Mouse (Mus musculus): Measurements from ENCODE around the gene Celsr1. TPM values are rescaled to one million over a fixed set of nuclear protein-coding genes. Genes with fewer than 3 reads are reported as not detected.

Celsr1 gene
- 4.2 and 5.1 TPM in 2 replicates for polyA plus RNA-seq (2015; fragmentation: Nextera tagmentation; extraction: Ambion mirVana)

- Histone ChIP-seq H3K9ac (peak within 1 kb of the TSS; percentile 33), H3K36me3 (peaks cover 10% of the 10 kb centered on the region), H3K4me2 (replicated peaks) (peak within 1 kb of the TSS; percentile 88), H3K27me3 (peaks cover 27% of the 10 kb centered on the region), H3K9me3 (replicated peaks) (no peaks in the 10 kb centered on the region), H3K27ac (replicated peaks) (peak within 1 kb of the TSS; percentile 79), H3K4me1 (peaks cover 25% of the 10 kb centered on the region), H3K4me3 (replicated peaks) (peak within 1 kb of the TSS; percentile 57)
- WGBS = under 1% methylated on average over 69 of the region's 80 CpGs
- ATAC-seq (ENCODE audit: insufficient number of reproducible peaks, low FRiP score, low TSS enrichment, low read depth) = no peak
Observed at GRCm38 (mm10) chr15:86033191-86033841, at the start of gene Celsr1. Gene Celsr1 (minus strand): TSS chr15:86033777.

- Histone ChIP-seq H3K4me2 (replicated peaks) (no peak overlapping the region), H3K27me3 (no peaks in the 10 kb centered on the region), H3K36me3 (no peaks in the 10 kb centered on the region), H3K9ac (no peak overlapping the region), H3K4me1 (peaks cover 49% of the 10 kb centered on the region), H3K27ac (replicated peaks) (no peak overlapping the region), H3K4me3 (replicated peaks) (no peak overlapping the region), H3K9me3 (replicated peaks) (no peaks in the 10 kb centered on the region)
- ATAC-seq (ENCODE audit: insufficient number of reproducible peaks, low FRiP score, low TSS enrichment, low read depth) = no peak
- 41% methylated on average over 6 of the region's 6 CpGs for WGBS
Observed at GRCm38 (mm10) chr15:86083261-86083741, 49.7 kb upstream of the Celsr1 start.

DNA sequence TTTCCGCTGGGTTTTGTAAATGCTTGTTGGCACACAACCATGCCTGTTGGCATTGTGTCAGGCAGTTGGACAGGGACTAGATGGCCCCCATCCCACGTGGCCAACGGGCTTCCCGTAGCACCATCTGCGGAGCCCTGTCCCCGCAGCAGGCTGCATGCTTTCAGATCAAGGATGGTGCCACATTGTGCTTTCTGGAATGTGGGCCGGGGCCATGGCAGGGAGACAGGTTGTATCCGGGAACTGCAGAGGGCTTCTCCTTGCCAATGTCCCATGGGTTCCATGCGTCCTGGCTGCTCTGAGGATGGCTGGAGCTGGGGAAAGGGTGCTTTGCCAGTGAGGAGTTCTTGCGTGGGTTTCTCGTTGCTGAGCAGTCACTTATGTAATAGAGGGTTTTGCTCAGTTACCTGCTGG lies 49.0 kb upstream of the Celsr1 start:
- peaks cover 43% of the 10 kb centered on the region for H3K4me1 ChIP-seq
- no peak overlapping the region for H3K27ac ChIP-seq (replicated peaks)
- H3K9ac ChIP-seq = no peak overlapping the region
- H3K4me2 ChIP-seq (replicated peaks) = no peak overlapping the region
- no peaks in the 10 kb centered on the region for H3K9me3 ChIP-seq (replicated peaks)
- WGBS = 83% methylated on average over 11 of the region's 11 CpGs
- H3K27me3 ChIP-seq = no peaks in the 10 kb centered on the region
- H3K4me3 ChIP-seq (replicated peaks) = no peak overlapping the region
- no peak for ATAC-seq (ENCODE audit: insufficient number of reproducible peaks, low FRiP score, low TSS enrichment, low read depth)
- H3K36me3 ChIP-seq = no peaks in the 10 kb centered on the region

- Histone ChIP-seq H3K4me2 (replicated peaks) (no peak overlapping the region), H3K4me3 (replicated peaks) (no peak overlapping the region), H3K9ac (no peak overlapping the region), H3K36me3 (no peaks in the 10 kb centered on the region), H3K9me3 (replicated peaks) (no peaks in the 10 kb centered on the region), H3K27me3 (no peaks in the 10 kb centered on the region), H3K27ac (replicated peaks) (no peak overlapping the region), H3K4me1 (peaks cover 34% of the 10 kb centered on the region)
- 62% methylated on average over 12 of the region's 12 CpGs for WGBS
- no peak for ATAC-seq (ENCODE audit: insufficient number of reproducible peaks, low FRiP score, low TSS enrichment, low read depth)
Observed at GRCm38 (mm10) chr15:86081654-86082053, 48.1 kb upstream of the Celsr1 start.

DNA sequence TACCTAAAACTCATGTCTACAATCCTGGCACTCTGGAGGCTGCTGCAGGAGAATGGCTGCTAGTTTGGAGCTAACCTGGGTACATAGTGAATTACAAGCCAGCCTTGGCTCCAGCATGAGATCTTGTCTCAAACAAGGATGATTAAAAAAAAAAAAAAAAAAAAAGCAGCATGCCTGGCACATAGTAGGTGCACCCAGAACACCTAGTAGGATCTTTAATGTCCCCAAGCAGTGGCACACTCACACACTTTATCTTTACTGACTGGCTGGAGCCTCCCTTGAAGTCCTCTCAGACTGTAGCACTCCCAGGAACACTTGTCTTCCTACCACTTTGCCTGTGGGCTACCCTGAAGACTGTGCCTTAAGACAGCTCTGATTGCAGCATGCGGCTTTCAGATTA lies 46.8 kb upstream of the Celsr1 start:
- Histone ChIP-seq H3K4me3 (replicated peaks) (no peak overlapping the region), H3K36me3 (no peaks in the 10 kb centered on the region), H3K9ac (no peak overlapping the region), H3K9me3 (replicated peaks) (no peaks in the 10 kb centered on the region), H3K27me3 (no peaks in the 10 kb centered on the region), H3K27ac (replicated peaks) (no peak overlapping the region), H3K4me1 (peaks cover 23% of the 10 kb centered on the region), H3K4me2 (replicated peaks) (no peak overlapping the region)
- no peak for ATAC-seq (ENCODE audit: insufficient number of reproducible peaks, low FRiP score, low TSS enrichment, low read depth)
- 55% methylated on average over 1 of the region's 1 CpGs for WGBS

- ATAC-seq (ENCODE audit: insufficient number of reproducible peaks, low FRiP score, low TSS enrichment, low read depth) = no peak
- peaks cover 23% of the 10 kb centered on the region; the same call in 1 of the 2 replicates for H3K4me1 ChIP-seq
Observed at GRCm38 (mm10) chr15:86079876-86080275, 46.3 kb upstream of the Celsr1 start.

GRCm38 (mm10) chr15:86079467-86079866 lies 45.9 kb upstream of the Celsr1 start:
- no peak overlapping the region for H3K27ac ChIP-seq (replicated peaks)
- H3K9me3 ChIP-seq (replicated peaks) = no peaks in the 10 kb centered on the region
- H3K27me3 ChIP-seq = no peaks in the 10 kb centered on the region
- WGBS = 62% methylated on average over 5 of the region's 5 CpGs
- H3K4me3 ChIP-seq (replicated peaks) = no peak overlapping the region
- no peaks in the 10 kb centered on the region for H3K36me3 ChIP-seq
- H3K4me1 ChIP-seq = peaks cover 26% of the 10 kb centered on the region; the same call in 1 of the 2 replicates
- H3K9ac ChIP-seq = no peak overlapping the region
- no peak overlapping the region for H3K4me2 ChIP-seq (replicated peaks)
- no peak for ATAC-seq (ENCODE audit: insufficient number of reproducible peaks, low FRiP score, low TSS enrichment, low read depth)

More at GRCm38 (mm10) chr15:86079876-86080275, 46.3 kb upstream of the Celsr1 start:
- Histone ChIP-seq H3K4me3 (replicated peaks) (no peak overlapping the region), H3K36me3 (no peaks in the 10 kb centered on the region), H3K9ac (no peak overlapping the region), H3K27ac (replicated peaks) (no peak overlapping the region), H3K27me3 (no peaks in the 10 kb centered on the region), H3K9me3 (replicated peaks) (no peaks in the 10 kb centered on the region), H3K4me2 (replicated peaks) (no peak overlapping the region)
- 68% methylated on average over 4 of the region's 4 CpGs for WGBS

GRCm38 (mm10) chr15:86078481-86079216 lies 45.1 kb upstream of the Celsr1 start:
- ATAC-seq (ENCODE audit: insufficient number of reproducible peaks, low FRiP score, low TSS enrichment, low read depth) = no peak
- Histone ChIP-seq H3K4me1 (peaks cover 27% of the 10 kb centered on the region; the same call in 1 of the 2 replicates), H3K9ac (no peak overlapping the region), H3K36me3 (no peaks in the 10 kb centered on the region), H3K27me3 (no peaks in the 10 kb centered on the region), H3K4me3 (replicated peaks) (no peak overlapping the region), H3K4me2 (replicated peaks) (no peak overlapping the region), H3K9me3 (replicated peaks) (no peaks in the 10 kb centered on the region), H3K27ac (replicated peaks) (no peak overlapping the region)
- WGBS = 63% methylated on average over 18 of the region's 18 CpGs

GRCm38 (mm10) chr15:86077934-86078333 lies 44.4 kb upstream of the Celsr1 start:
- Histone ChIP-seq H3K9ac (no peak overlapping the region), H3K9me3 (replicated peaks) (no peaks in the 10 kb centered on the region)
- WGBS = 72% methylated on average over 5 of the region's 5 CpGs

DNA sequence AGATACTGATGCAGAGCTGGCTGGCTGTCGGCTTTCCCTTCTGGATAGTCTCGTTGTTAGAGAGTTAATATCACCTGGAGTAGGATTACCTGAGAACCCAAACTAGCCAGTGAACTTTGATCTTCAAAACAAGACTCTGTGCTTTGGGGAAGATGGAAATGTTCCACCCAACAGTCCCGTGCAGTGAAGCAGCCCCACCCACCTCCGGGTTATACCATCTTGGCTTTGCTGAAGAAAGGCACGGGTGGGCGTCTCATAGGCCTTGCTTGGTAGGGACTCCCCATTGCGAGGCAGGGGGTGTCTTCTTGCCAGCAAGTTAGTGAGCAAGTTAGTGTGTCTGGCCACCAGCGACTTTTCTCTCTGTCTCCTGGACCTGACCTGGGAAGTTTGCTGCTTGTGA lies 42.8 kb upstream of the Celsr1 start:
- no peak for ATAC-seq (ENCODE audit: insufficient number of reproducible peaks, low FRiP score, low TSS enrichment, low read depth)
- H3K4me1 ChIP-seq = peaks cover 14% of the 10 kb centered on the region; the same call in 1 of the 2 replicates
- no peak overlapping the region for H3K9ac ChIP-seq
- no peak overlapping the region for H3K4me2 ChIP-seq (replicated peaks)
- H3K9me3 ChIP-seq (replicated peaks) = no peaks in the 10 kb centered on the region
- no peaks in the 10 kb centered on the region for H3K27me3 ChIP-seq
- WGBS = 69% methylated on average over 8 of the region's 8 CpGs
- no peak overlapping the region for H3K4me3 ChIP-seq (replicated peaks)
- H3K27ac ChIP-seq (replicated peaks) = no peak overlapping the region
- no peaks in the 10 kb centered on the region for H3K36me3 ChIP-seq

More at GRCm38 (mm10) chr15:86077934-86078333, 44.4 kb upstream of the Celsr1 start:
- ATAC-seq (ENCODE audit: insufficient number of reproducible peaks, low FRiP score, low TSS enrichment, low read depth) = no peak
- Histone ChIP-seq H3K4me2 (replicated peaks) (no peak overlapping the region), H3K36me3 (no peaks in the 10 kb centered on the region), H3K27me3 (no peaks in the 10 kb centered on the region), H3K4me3 (replicated peaks) (no peak overlapping the region), H3K27ac (replicated peaks) (no peak overlapping the region), H3K4me1 (peaks cover 22% of the 10 kb centered on the region; the same call in 1 of the 2 replicates)

- peaks cover 16% of the 10 kb centered on the region; the same call in 1 of the 2 replicates for H3K4me1 ChIP-seq
- no peak overlapping the region for H3K9ac ChIP-seq
- no peak overlapping the region for H3K4me2 ChIP-seq (replicated peaks)
- no peak overlapping the region for H3K27ac ChIP-seq (replicated peaks)
- H3K27me3 ChIP-seq = no peaks in the 10 kb centered on the region
- H3K36me3 ChIP-seq = no peaks in the 10 kb centered on the region
- H3K4me3 ChIP-seq (replicated peaks) = no peak overlapping the region
- 68% methylated on average over 2 of the region's 2 CpGs for WGBS
- no peak for ATAC-seq (ENCODE audit: insufficient number of reproducible peaks, low FRiP score, low TSS enrichment, low read depth)
- no peaks in the 10 kb centered on the region for H3K9me3 ChIP-seq (replicated peaks)
Observed at GRCm38 (mm10) chr15:86076048-86076315, 42.4 kb upstream of the Celsr1 start.
